Mouse (Mus musculus) limb, embryonic 15.5 days (tissue): ENCODE measurements around the gene Pmfbp1. TPM values are rescaled to one million over a fixed set of nuclear protein-coding genes. Genes with fewer than 3 reads are reported as not detected.

Experiments used
- ATAC-seq: fragments of 200-750 bp; cut with Nextera tagmentation; 2 replicates; pipeline ENCODE4 v1.8.0; 2017; ENCODE audit warnings: low read depth, moderate TSS enrichment; ENCODE audit not compliant: insufficient number of reproducible peaks, low FRiP score, low TSS enrichment
- H3K27ac ChIP-seq: fragments of 300-500 bp; sonication (generic); 2 replicates; pipeline ENCODE4 v1.5.1; 2015; ENCODE audit warnings: moderate library complexity, mild to moderate bottlenecking, inconsistent platforms
- H3K27me3 ChIP-seq: fragments of 300-500 bp; sonication (generic); 2 replicates; pipeline ENCODE4 v1.6.1; 2015; ENCODE audit warnings: inconsistent platforms
- H3K36me3 ChIP-seq: fragments of 300-500 bp; sonication (generic); 2 replicates; pipeline ENCODE4 v1.6.1; 2015; ENCODE audit warnings: inconsistent platforms
- H3K4me1 ChIP-seq: fragments of 300-500 bp; sonication (generic); 2 replicates; pipeline ENCODE4 v1.6.1; 2015; ENCODE audit warnings: inconsistent platforms
- H3K4me2 ChIP-seq: fragments of 300-500 bp; sonication (generic); 2 replicates; pipeline ENCODE4 v1.6.1; 2015; ENCODE audit warnings: mild to moderate bottlenecking, inconsistent platforms
- H3K4me3 ChIP-seq: fragments of 300-500 bp; sonication (generic); 2 replicates; pipeline ENCODE4 v1.5.1; 2015; ENCODE audit warnings: mild to moderate bottlenecking, inconsistent platforms
- H3K9ac ChIP-seq: fragments of 300-500 bp; sonication (generic); 2 replicates; pipeline ENCODE4 v1.6.1; 2015; ENCODE audit warnings: inconsistent platforms
- H3K9me3 ChIP-seq: fragments of 300-500 bp; sonication (generic); 2 replicates; pipeline ENCODE4 v1.6.1; 2016; ENCODE audit warnings: inconsistent platforms
- WGBS: fragments of 180-500 bp; shearing (Covaris S2); methylation state at CpG from one replicate; pipeline ENCODE4 v1.1.7; 2015; 5-methylcytosine and 5-hydroxymethylcytosine counted together
- polyA plus RNA-seq: library from polyadenylated mRNA; unstranded; fragments of >200 nt; fragmentation: Nextera tagmentation; extraction: Ambion mirVana; gene quantifications from 2 replicates; pipeline ENCODE4 v1.2.1, GENCODE M21; 2015

Pmfbp1 gene
- polyA plus RNA-seq, 1 experiment from 2014 or later = 0.27 TPM

GRCm38 (mm10) chr8:109565498-109566333 is 71.9 kb downstream of the Pmfbp1 start, which contains the start of the genes Dhx38 and Txnl4b:
TSS of gene Dhx38 (minus strand) at chr8:109565861.
TSS of gene Txnl4b (plus strand) at chr8:109565892.
- Histone ChIP-seq H3K4me3 (peak within 1 kb of the TSS; percentile 67), H3K9ac (peak within 1 kb of the TSS; percentile 78), H3K9me3 (no peaks in the 10 kb centered on the region), H3K4me1 (peaks cover 17% of the 10 kb centered on the region), H3K27me3 (no peaks in the 10 kb centered on the region), H3K4me2 (peak within 1 kb of the TSS; percentile 83), H3K27ac (peak within 1 kb of the TSS; percentile 92), H3K36me3 (peaks cover 36% of the 10 kb centered on the region)
- ATAC-seq = peak; percentile 100
- under 1% methylated on average over 52 of the region's 52 CpGs for WGBS

- 88% methylated on average over 12 of the region's 12 CpGs for WGBS
Measured at GRCm38 (mm10) chr8:109571139-109571538, 77.3 kb downstream of the Pmfbp1 start.

GRCm38 (mm10) chr8:109576311-109576710 is 82.5 kb downstream of the Pmfbp1 start:
- Histone ChIP-seq H3K27me3 (no peaks in the 10 kb centered on the region), H3K4me2 (no peak overlapping the region), H3K36me3 (peaks cover 17% of the 10 kb centered on the region; the same call in 1 of the 2 replicates), H3K4me3 (no peak overlapping the region), H3K9me3 (no peaks in the 10 kb centered on the region), H3K4me1 (no peaks in the 10 kb centered on the region), H3K27ac (no peak overlapping the region), H3K9ac (no peak overlapping the region)
- 75% methylated on average over 4 of the region's 4 CpGs for WGBS
- no peak for ATAC-seq

More at GRCm38 (mm10) chr8:109571139-109571538, 77.3 kb downstream of the Pmfbp1 start:
- Histone ChIP-seq H3K9ac (no peak overlapping the region), H3K9me3 (no peaks in the 10 kb centered on the region), H3K27me3 (no peaks in the 10 kb centered on the region), H3K4me1 (peaks cover 8% of the 10 kb centered on the region), H3K4me2 (no peak overlapping the region), H3K36me3 (peaks cover 37% of the 10 kb centered on the region), H3K4me3 (no peak overlapping the region), H3K27ac (no peak overlapping the region)
- no peak for ATAC-seq

- Histone ChIP-seq H3K4me3 (no peak within 1 kb of the TSS), H3K4me2 (no peak within 1 kb of the TSS), H3K9me3 (no peaks in the 10 kb centered on the region), H3K36me3 (no peaks in the 10 kb centered on the region), H3K27me3 (no peaks in the 10 kb centered on the region), H3K9ac (no peak within 1 kb of the TSS), H3K4me1 (no peaks in the 10 kb centered on the region), H3K27ac (no peak within 1 kb of the TSS)
- no peak for ATAC-seq
- 57% methylated on average over 8 of the region's 8 CpGs for WGBS
Measured at GRCm38 (mm10) chr8:109578900-109579301, 85.1 kb downstream of the Pmfbp1 start, which contains the start of gene Hp. TSS of gene Hp (minus strand) at chr8:109579172.

- H3K36me3 ChIP-seq = no peaks in the 10 kb centered on the region
- H3K4me2 ChIP-seq = no peak overlapping the region
- H3K27ac ChIP-seq = no peak overlapping the region
- H3K27me3 ChIP-seq = no peaks in the 10 kb centered on the region
- H3K9ac ChIP-seq = no peak overlapping the region
- no peaks in the 10 kb centered on the region for H3K9me3 ChIP-seq
- no peak for ATAC-seq
- no peaks in the 10 kb centered on the region for H3K4me1 ChIP-seq
- 88% methylated on average over 4 of the region's 4 CpGs for whole genome bisulfite sequencing
- H3K4me3 ChIP-seq = no peak overlapping the region
Measured at GRCm38 (mm10) chr8:109584293-109584692, 90.5 kb downstream of the Pmfbp1 start.

- no peak overlapping the region for H3K27ac ChIP-seq
- no peaks in the 10 kb centered on the region for H3K4me1 ChIP-seq
- no peak for ATAC-seq
- no peak overlapping the region for H3K9ac ChIP-seq
- WGBS = 84% methylated on average over 3 of the region's 3 CpGs
- no peaks in the 10 kb centered on the region for H3K9me3 ChIP-seq
- no peak overlapping the region for H3K4me3 ChIP-seq
- no peak overlapping the region for H3K4me2 ChIP-seq
- no peaks in the 10 kb centered on the region for H3K36me3 ChIP-seq
- no peaks in the 10 kb centered on the region for H3K27me3 ChIP-seq
Measured at GRCm38 (mm10) chr8:109584830-109585229, 91.0 kb downstream of the Pmfbp1 start.

- no peaks in the 10 kb centered on the region for H3K4me1 ChIP-seq
- no peak for ATAC-seq
- no peak overlapping the region for H3K4me3 ChIP-seq
Measured at GRCm38 (mm10) chr8:109585652-109586051, 91.8 kb downstream of the Pmfbp1 start.

GRCm38 (mm10) chr8:109586972-109587504 is 93.2 kb downstream of the Pmfbp1 start:
- H3K4me2 ChIP-seq = no peak overlapping the region
- no peak overlapping the region for H3K9ac ChIP-seq
- H3K4me3 ChIP-seq = no peak overlapping the region
- no peaks in the 10 kb centered on the region for H3K9me3 ChIP-seq
- H3K36me3 ChIP-seq = peaks cover 4% of the 10 kb centered on the region; the same call in 1 of the 2 replicates
- H3K27me3 ChIP-seq = no peaks in the 10 kb centered on the region
- no peak for ATAC-seq
- H3K4me1 ChIP-seq = no peaks in the 10 kb centered on the region
- WGBS = 55% methylated on average over 7 of the region's 7 CpGs
- no peak overlapping the region for H3K27ac ChIP-seq

More at GRCm38 (mm10) chr8:109585652-109586051, 91.8 kb downstream of the Pmfbp1 start:
- Histone ChIP-seq H3K27me3 (no peaks in the 10 kb centered on the region), H3K36me3 (no peaks in the 10 kb centered on the region), H3K9me3 (no peaks in the 10 kb centered on the region), H3K9ac (no peak overlapping the region), H3K27ac (no peak overlapping the region), H3K4me2 (no peak overlapping the region)

- Histone ChIP-seq H3K4me2 (no peak overlapping the region), H3K9me3 (no peaks in the 10 kb centered on the region), H3K9ac (no peak overlapping the region), H3K4me3 (no peak overlapping the region), H3K27me3 (no peaks in the 10 kb centered on the region), H3K36me3 (peaks cover 40% of the 10 kb centered on the region), H3K4me1 (no peaks in the 10 kb centered on the region), H3K27ac (no peak overlapping the region)
- ATAC-seq = no peak
- 88% methylated on average over 9 of the region's 9 CpGs for WGBS
Measured at GRCm38 (mm10) chr8:109590901-109591300, 97.1 kb downstream of the Pmfbp1 start.

- Histone ChIP-seq H3K4me3 (no peak overlapping the region), H3K36me3 (peaks cover 42% of the 10 kb centered on the region), H3K4me2 (no peak overlapping the region), H3K9ac (no peak overlapping the region), H3K27me3 (no peaks in the 10 kb centered on the region), H3K4me1 (no peaks in the 10 kb centered on the region), H3K9me3 (no peaks in the 10 kb centered on the region), H3K27ac (no peak overlapping the region)
- 0 out of 2 replicates have a peak, but pooled peaks have one; percentile 7 for ATAC-seq
- 87% methylated on average over 3 of the region's 3 CpGs for WGBS
Measured at GRCm38 (mm10) chr8:109591367-109591766, 97.5 kb downstream of the Pmfbp1 start.

- Histone ChIP-seq H3K9me3 (no peaks in the 10 kb centered on the region), H3K27ac (no peak overlapping the region), H3K27me3 (no peaks in the 10 kb centered on the region), H3K4me1 (no peaks in the 10 kb centered on the region), H3K4me2 (no peak overlapping the region), H3K4me3 (no peak overlapping the region), H3K36me3 (peaks cover 42% of the 10 kb centered on the region), H3K9ac (no peak overlapping the region)
- no peak for ATAC-seq
- 94% methylated on average over 5 of the region's 5 CpGs for WGBS
Measured at GRCm38 (mm10) chr8:109592164-109592563, 98.3 kb downstream of the Pmfbp1 start.
